Mouse (Mus musculus) C2C12 (cell line): Measurements from ENCODE around the gene Trp63. TPM values are rescaled to one million over a fixed set of nuclear protein-coding genes. Genes with fewer than 3 reads are reported as not detected.

Experiments used
- H3K27me3 ChIP-seq: one replicate; pipeline ENCODE4 v1.6.1; 2011; ENCODE audit not compliant: control insufficient read depth, insufficient read depth, insufficient read length
- H3K36me3 ChIP-seq: one replicate; pipeline ENCODE4 v1.6.1; 2011; ENCODE audit not compliant: control insufficient read depth, insufficient read depth
- H3K4me3 ChIP-seq: one replicate; pipeline ENCODE4 v1.5.1; 2011; ENCODE audit warnings: mild to moderate bottlenecking, control low read depth; ENCODE audit not compliant: poor library complexity, insufficient read depth, severe bottlenecking
- H3K79me2 ChIP-seq: one replicate; pipeline ENCODE4 v1.6.1; 2011; ENCODE audit not compliant: control insufficient read depth, insufficient read depth
- H3K79me3 ChIP-seq: one replicate; pipeline ENCODE4 v1.6.1; 2011; ENCODE audit warnings: low read depth, control low read depth
- H3ac ChIP-seq: one replicate; pipeline ENCODE3; 2011; ENCODE audit warnings: low read depth; ENCODE audit not compliant: control insufficient read depth, insufficient read length
- CEBPB ChIP-seq: IDR thresholded peaks from one replicate; pipeline ENCODE4 v1.6.1; 2011; ENCODE audit warnings: low read depth, mild to moderate bottlenecking, control low read depth, moderate library complexity
- CTCF ChIP-seq: IDR thresholded peaks from one replicate; pipeline ENCODE4 v1.5.1; 2011; ENCODE audit not compliant: control insufficient read depth, insufficient read depth, insufficient read length
- FOSL1 ChIP-seq: IDR thresholded peaks from one replicate; pipeline ENCODE4 v1.8.0; 2011; ENCODE audit warnings: mild to moderate bottlenecking, low read length; ENCODE audit not compliant: poor library complexity, insufficient read depth, severe bottlenecking
- MAX ChIP-seq: IDR thresholded peaks from one replicate; pipeline ENCODE4 v1.6.1; 2011; ENCODE audit warnings: mild to moderate bottlenecking, control low read depth
- MYOD1 ChIP-seq: IDR thresholded peaks from one replicate; pipeline ENCODE4 v1.6.1; 2011; ENCODE audit warnings: low read depth; ENCODE audit not compliant: control insufficient read depth, insufficient read length
- MYOG ChIP-seq: IDR thresholded peaks from one replicate; pipeline ENCODE4 v1.6.1; 2011; ENCODE audit not compliant: control insufficient read depth, insufficient read length; ENCODE audit errors: extremely low read depth
- USF1 ChIP-seq: IDR thresholded peaks from one replicate; pipeline ENCODE4 v1.6.1; 2011; ENCODE audit warnings: low read depth, mild to moderate bottlenecking, control low read depth, moderate library complexity
- polyA plus RNA-seq: library from polyadenylated mRNA; unstranded; fragments of >200 nt; fragmentation: generic; extraction: Trizol; gene quantifications from one replicate; pipeline ENCODE4 v1.2.1, GENCODE M21; 2012; ENCODE audit warnings: missing spikeins

Trp63 gene
- polyA plus RNA-seq, 1 experiment: not detected

DNA sequence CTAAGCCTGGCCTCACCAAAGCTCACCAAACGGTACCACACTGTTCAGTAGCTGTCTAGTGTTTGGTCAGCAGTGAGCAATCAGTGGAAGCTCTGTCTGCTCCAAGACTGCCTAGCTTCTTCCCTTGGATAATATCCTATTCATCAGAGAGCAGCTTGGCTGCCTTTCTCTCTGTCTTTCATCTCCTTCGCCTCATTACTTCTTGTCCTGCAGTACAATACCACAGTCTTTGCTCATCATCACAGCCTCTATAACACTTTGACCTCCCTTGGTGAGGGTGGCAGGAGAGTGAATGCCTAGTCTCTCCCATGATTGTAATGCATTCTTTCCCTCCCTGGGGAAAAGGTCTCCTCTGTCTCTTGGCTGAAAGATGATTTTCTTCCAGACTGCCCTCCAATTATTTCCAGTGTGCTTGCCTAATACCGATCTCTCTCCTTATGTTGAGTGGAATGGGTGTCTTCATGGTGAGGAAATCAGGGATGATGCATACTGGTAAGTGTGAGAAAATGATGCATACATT, 216.9 kb downstream of the Trp63 start:
- no peak overlapping the region for H3K4me3 ChIP-seq
- TF ChIP-seq CEBPB (peak; percentile 34), MAX (no peak)
- no peaks in the 10 kb centered on the region for H3K79me2 ChIP-seq

DNA sequence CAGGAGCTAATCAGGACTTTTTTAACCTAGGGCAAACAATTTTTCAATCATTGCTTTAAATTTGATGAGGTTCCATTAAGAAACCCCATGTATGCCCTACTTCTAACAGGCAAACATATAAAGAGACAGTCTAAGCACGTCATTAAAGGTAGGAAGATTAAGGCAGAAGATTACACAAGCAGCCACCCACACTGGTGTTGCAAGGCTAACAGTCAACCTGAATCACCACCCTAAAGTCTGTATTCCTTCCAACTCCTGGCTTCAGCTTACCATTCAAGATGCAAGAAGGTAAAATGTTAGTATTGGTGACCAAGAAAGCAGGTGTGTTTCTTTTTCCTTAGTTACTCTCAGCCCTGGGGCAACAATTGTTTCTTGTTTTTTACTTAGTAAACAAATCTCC, 228.6 kb downstream of the Trp63 start:
- Histone ChIP-seq H3ac (no peak overlapping the region), H3K27me3 (no peaks in the 10 kb centered on the region), H3K36me3 (no peaks in the 10 kb centered on the region), H3K79me2 (no peaks in the 10 kb centered on the region), H3K79me3 (no peaks in the 10 kb centered on the region), H3K4me3 (no peak overlapping the region)
- no peak for TF ChIP-seq FOSL1
- no peak for TF ChIP-seq USF1
- no peak for TF ChIP-seq MYOD1
- no peak for TF ChIP-seq CEBPB
- TF ChIP-seq MAX: no peak
- TF ChIP-seq MYOG: no peak
- TF ChIP-seq CTCF: no peak

More for the DNA sequence above, 216.9 kb downstream of the Trp63 start:
- Histone ChIP-seq H3K79me3 (no peaks in the 10 kb centered on the region), H3K27me3 (no peaks in the 10 kb centered on the region), H3ac (no peak overlapping the region), H3K36me3 (no peaks in the 10 kb centered on the region)

DNA sequence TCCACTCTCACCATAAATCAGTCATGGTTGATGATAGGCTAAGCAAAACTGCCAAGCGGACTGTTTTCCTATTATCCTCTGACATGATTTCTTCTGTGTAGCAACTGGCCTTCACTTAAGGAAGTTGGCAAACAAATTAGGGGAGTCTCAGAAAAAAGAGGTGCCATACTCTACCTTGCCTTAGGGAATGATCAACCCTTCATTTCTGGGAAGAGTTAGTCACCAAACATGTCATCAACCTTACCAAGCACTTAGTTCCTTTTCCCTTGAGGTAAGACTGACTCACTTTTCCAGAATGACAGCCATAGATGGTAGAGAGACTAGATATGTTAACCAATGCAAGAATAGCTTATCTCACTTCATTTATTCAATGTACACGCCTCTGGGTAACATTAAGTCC, 250.6 kb downstream of the Trp63 start:
- TF ChIP-seq MYOG (no peak), FOSL1 (no peak), MYOD1 (no peak), MAX (no peak), USF1 (no peak), CTCF (no peak), CEBPB (no peak)
- Histone ChIP-seq H3ac (no peak overlapping the region), H3K27me3 (no peaks in the 10 kb centered on the region), H3K79me2 (no peaks in the 10 kb centered on the region), H3K79me3 (no peaks in the 10 kb centered on the region), H3K4me3 (no peak overlapping the region), H3K36me3 (no peaks in the 10 kb centered on the region)
